Mouse (Mus musculus): ENCODE results near the gene Stk25. TPM values are rescaled to one million over a fixed set of nuclear protein-coding genes. Genes with fewer than 3 reads are reported as not detected.
"Not testable (repeated sequence)": the region's sequence is repeated elsewhere in the genome, so short reads cannot be mapped to it uniquely, and the experiment has no call there.

Gene Stk25
- polyA plus RNA-seq (2012; rRNA removed) (248 and 275 TPM in 2 replicates), polyA plus RNA-seq (2014; fragmentation: Nextera tagmentation; extraction: Ambion mirVana) (204 and 217 TPM in 2 replicates)

- H3K9ac ChIP-seq (ENCODE audit: low read depth, low read length, severe bottlenecking); H3K36me3 ChIP-seq (ENCODE audit: control insufficient read depth, insufficient read depth, low read length); H3K9me3 ChIP-seq (ENCODE audit: control insufficient read depth, low read length); H3K27ac ChIP-seq (replicated peaks; ENCODE audit: low read depth, low read length); H3K4me1 ChIP-seq (ENCODE audit: control insufficient read depth, insufficient read depth, low read length); H3K4me3 ChIP-seq (replicated peaks; ENCODE audit: low read length); H3K27me3 ChIP-seq (ENCODE audit: control insufficient read depth, insufficient read depth, low read length); DNase-seq (ENCODE audit: low spot score); ATAC-seq (ENCODE audit: low FRiP score, low read depth); H3K4me2 ChIP-seq (replicated peaks; ENCODE audit: low read depth, low read length, severe bottlenecking): not testable (repeated sequence)
These were observed at the start of gene Stk25 for GRCm38 (mm10) chr1:93658559-93658958. Stk25 (minus strand) TSS chr1:93658659.

GRCm38 (mm10) chr1:93705389-93705788 lies 46.9 kb upstream of the Stk25 start:
- DNase-seq (ENCODE audit: low spot score) (no peak), ATAC-seq (ENCODE audit: low FRiP score, low read depth) (no peak)
- TF ChIP-seq POLR2A (IDR thresholded peaks at IDR 0.05; ENCODE audit: borderline replicate concordance, extremely low read depth, insufficient read depth, insufficient read length), result no peak
- 75% methylated on average over 3 of the region's 3 CpGs for WGBS
- H3K27ac ChIP-seq (replicated peaks; ENCODE audit: low read depth, low read length), result no peak overlapping the region
- H3K9me3 ChIP-seq (ENCODE audit: control insufficient read depth, low read length), result no peaks in the 10 kb centered on the region
- H3K4me2 ChIP-seq (replicated peaks; ENCODE audit: low read depth, low read length, severe bottlenecking), result no peak overlapping the region
- no peaks in the 10 kb centered on the region for H3K27me3 ChIP-seq (ENCODE audit: control insufficient read depth, insufficient read depth, low read length)
- H3K4me1 ChIP-seq (ENCODE audit: control insufficient read depth, insufficient read depth, low read length), result no peaks in the 10 kb centered on the region
- no peak overlapping the region for H3K4me3 ChIP-seq (replicated peaks; ENCODE audit: low read length)
- no peak overlapping the region for H3K9ac ChIP-seq (ENCODE audit: low read depth, low read length, severe bottlenecking)
- H3K36me3 ChIP-seq (ENCODE audit: control insufficient read depth, insufficient read depth, low read length), result peaks cover 16% of the 10 kb centered on the region

GRCm38 (mm10) chr1:93704341-93704740 lies 45.9 kb upstream of the Stk25 start:
- H3K4me1 ChIP-seq (ENCODE audit: control insufficient read depth, insufficient read depth, low read length), result no peaks in the 10 kb centered on the region
- H3K4me3 ChIP-seq (replicated peaks; ENCODE audit: low read length), result no peak overlapping the region
- peaks cover 16% of the 10 kb centered on the region for H3K36me3 ChIP-seq (ENCODE audit: control insufficient read depth, insufficient read depth, low read length)
- no peak overlapping the region for H3K27ac ChIP-seq (replicated peaks; ENCODE audit: low read depth, low read length)
- ATAC-seq (ENCODE audit: low FRiP score, low read depth), result no peak
- no peak for DNase-seq (ENCODE audit: low spot score)
- no peak overlapping the region for H3K9ac ChIP-seq (ENCODE audit: low read depth, low read length, severe bottlenecking)
- no peaks in the 10 kb centered on the region for H3K27me3 ChIP-seq (ENCODE audit: control insufficient read depth, insufficient read depth, low read length)
- no peak overlapping the region for H3K4me2 ChIP-seq (replicated peaks; ENCODE audit: low read depth, low read length, severe bottlenecking)
- no peaks in the 10 kb centered on the region for H3K9me3 ChIP-seq (ENCODE audit: control insufficient read depth, low read length)
- WGBS, result 88% methylated on average over 9 of the region's 9 CpGs
- no peak for TF ChIP-seq POLR2A (IDR thresholded peaks at IDR 0.05; ENCODE audit: borderline replicate concordance, extremely low read depth, insufficient read depth, insufficient read length)

- H3K4me2 ChIP-seq (replicated peaks; ENCODE audit: low read depth, low read length, severe bottlenecking), result no peak overlapping the region
- WGBS, result 90% methylated on average over 10 of the region's 10 CpGs
- no peak for TF ChIP-seq POLR2A (IDR thresholded peaks at IDR 0.05; ENCODE audit: borderline replicate concordance, extremely low read depth, insufficient read depth, insufficient read length)
These were observed 45.1 kb upstream of the Stk25 start for GRCm38 (mm10) chr1:93703472-93704048.

GRCm38 (mm10) chr1:93702106-93702505 lies 43.6 kb upstream of the Stk25 start:
- no peak for ATAC-seq (ENCODE audit: low FRiP score, low read depth)
- no peak overlapping the region for H3K27ac ChIP-seq (replicated peaks; ENCODE audit: low read depth, low read length)
- no peaks in the 10 kb centered on the region for H3K27me3 ChIP-seq (ENCODE audit: control insufficient read depth, insufficient read depth, low read length)
- TF ChIP-seq POLR2A (IDR thresholded peaks at IDR 0.05; ENCODE audit: borderline replicate concordance, extremely low read depth, insufficient read depth, insufficient read length), result no peak
- no peak for DNase-seq (ENCODE audit: low spot score)
- no peak overlapping the region for H3K9ac ChIP-seq (ENCODE audit: low read depth, low read length, severe bottlenecking)
- H3K9me3 ChIP-seq (ENCODE audit: control insufficient read depth, low read length), result no peaks in the 10 kb centered on the region
- H3K4me2 ChIP-seq (replicated peaks; ENCODE audit: low read depth, low read length, severe bottlenecking), result no peak overlapping the region
- H3K4me1 ChIP-seq (ENCODE audit: control insufficient read depth, insufficient read depth, low read length), result no peaks in the 10 kb centered on the region
- H3K36me3 ChIP-seq (ENCODE audit: control insufficient read depth, insufficient read depth, low read length), result peaks cover 16% of the 10 kb centered on the region
- 84% methylated on average over 1 of the region's 1 CpGs for WGBS
- no peak overlapping the region for H3K4me3 ChIP-seq (replicated peaks; ENCODE audit: low read length)

More at GRCm38 (mm10) chr1:93703472-93704048, 45.1 kb upstream of the Stk25 start:
- peaks cover 16% of the 10 kb centered on the region for H3K36me3 ChIP-seq (ENCODE audit: control insufficient read depth, insufficient read depth, low read length)
- DNase-seq (ENCODE audit: low spot score) (no peak), ATAC-seq (ENCODE audit: low FRiP score, low read depth) (no peak)
- H3K27me3 ChIP-seq (ENCODE audit: control insufficient read depth, insufficient read depth, low read length), result no peaks in the 10 kb centered on the region
- H3K4me3 ChIP-seq (replicated peaks; ENCODE audit: low read length), result no peak overlapping the region
- no peaks in the 10 kb centered on the region for H3K9me3 ChIP-seq (ENCODE audit: control insufficient read depth, low read length)
- no peak overlapping the region for H3K9ac ChIP-seq (ENCODE audit: low read depth, low read length, severe bottlenecking)
- no peak overlapping the region for H3K27ac ChIP-seq (replicated peaks; ENCODE audit: low read depth, low read length)
- no peaks in the 10 kb centered on the region for H3K4me1 ChIP-seq (ENCODE audit: control insufficient read depth, insufficient read depth, low read length)

- Histone ChIP-seq H3K9me3 (ENCODE audit: control insufficient read depth, low read length) (no peaks in the 10 kb centered on the region), H3K36me3 (ENCODE audit: control insufficient read depth, insufficient read depth, low read length) (peaks cover 13% of the 10 kb centered on the region), H3K9ac (ENCODE audit: low read depth, low read length, severe bottlenecking) (no peak overlapping the region), H3K27me3 (ENCODE audit: control insufficient read depth, insufficient read depth, low read length) (no peaks in the 10 kb centered on the region), H3K4me3 (replicated peaks; ENCODE audit: low read length) (no peak overlapping the region), H3K4me2 (replicated peaks; ENCODE audit: low read depth, low read length, severe bottlenecking) (no peak overlapping the region), H3K4me1 (ENCODE audit: control insufficient read depth, insufficient read depth, low read length) (no peaks in the 10 kb centered on the region), H3K27ac (replicated peaks; ENCODE audit: low read depth, low read length) (no peak overlapping the region)
- DNase-seq (ENCODE audit: low spot score), result no peak
- 62% methylated on average over 4 of the region's 4 CpGs for WGBS
- ATAC-seq (ENCODE audit: low FRiP score, low read depth), result no peak
- TF ChIP-seq POLR2A (IDR thresholded peaks at IDR 0.05; ENCODE audit: borderline replicate concordance, extremely low read depth, insufficient read depth, insufficient read length), result no peak
These were observed 40.7 kb upstream of the Stk25 start for GRCm38 (mm10) chr1:93699159-93699558.
